In genomic region chr8:8530540-8530939, GRCm38 (mm10) we compare ENCODE assay signal across 16 mouse cellular contexts.
"Had no signal": no experiment of that assay in that cellular context is flagged by ENCODE, and none has a peak within 500 bp of the region (broad histone marks: within the 10 kb centered on the region; RNA-seq: fewer than 3 reads in every experiment).

No protein-coding gene starts in this region.

- ATAC-seq: hindbrain, postnatal 0 days; intestine, embryonic 16.5 days; liver, embryonic 12.5 days had no signal

- DNase-seq: gastrocnemius, postnatal 14 days; gastrocnemius, postnatal 36 days; heart, adult 18-20 months; heart, postnatal 14 days; heart, postnatal 36 days; kidney, adult 11 months; kidney, adult 2 months; kidney, adult 9 months; kidney, postnatal 14 days; kidney, postnatal 36 days; layer of hippocampus, adult 9-11 months; layer of hippocampus, postnatal 36 days; left cerebral cortex, postnatal 4 days had no signal
